Mouse (Mus musculus): ENCODE data around the gene Fbxw7.

The Fbxw7 gene

DNA sequence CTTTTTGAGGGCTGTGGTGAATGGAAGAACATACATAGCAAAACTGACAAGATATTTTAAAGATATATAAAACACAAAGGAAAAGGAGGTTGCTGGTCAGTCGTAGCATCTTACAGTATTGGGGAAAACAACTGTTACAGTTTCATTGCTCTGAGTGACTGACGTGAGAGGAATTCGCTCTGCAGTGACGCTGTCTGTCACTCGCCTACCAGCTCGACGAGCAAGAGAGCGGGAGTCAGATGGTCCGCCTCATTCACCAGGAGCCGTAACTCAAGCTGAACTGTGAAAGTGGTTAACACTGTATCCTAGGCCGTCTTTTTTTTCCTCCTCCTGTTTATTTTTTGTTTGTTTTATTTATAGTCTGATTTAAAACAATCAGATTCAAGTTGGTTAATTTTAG lies 163.6 kb downstream of the Fbxw7 start:
- in situ Hi-C loops (cut with MboI; ENCODE audit: low pct_unique_long_range_greater_than_20kb in 1 of 2, low sequenced_read_pairs in 2 of 2, unreplicated experiment in 1 of 2), result no loop called here

DNA sequence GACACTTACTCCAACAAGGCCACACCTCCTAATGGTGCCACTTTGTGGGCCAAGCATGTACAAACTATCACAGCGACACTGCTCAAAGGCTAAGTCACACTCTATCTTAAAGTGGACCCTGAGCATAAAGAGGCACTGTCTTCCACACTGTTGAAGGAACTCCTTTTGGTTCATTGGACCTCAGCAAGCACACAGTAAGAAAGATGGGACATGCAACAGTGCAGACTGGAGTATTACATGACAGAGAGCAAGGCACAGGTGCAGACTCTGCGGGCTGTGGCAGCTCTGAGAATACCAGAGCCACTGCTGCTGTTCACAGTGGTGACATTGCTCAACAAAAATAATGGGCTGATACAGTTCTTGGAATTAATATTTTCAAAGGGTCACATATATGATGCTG lies 165.1 kb downstream of the Fbxw7 start:
- in situ Hi-C loops (cut with MboI; ENCODE audit: low pct_unique_long_range_greater_than_20kb in 1 of 2, low sequenced_read_pairs in 2 of 2, unreplicated experiment in 1 of 2), result no loop called here

DNA sequence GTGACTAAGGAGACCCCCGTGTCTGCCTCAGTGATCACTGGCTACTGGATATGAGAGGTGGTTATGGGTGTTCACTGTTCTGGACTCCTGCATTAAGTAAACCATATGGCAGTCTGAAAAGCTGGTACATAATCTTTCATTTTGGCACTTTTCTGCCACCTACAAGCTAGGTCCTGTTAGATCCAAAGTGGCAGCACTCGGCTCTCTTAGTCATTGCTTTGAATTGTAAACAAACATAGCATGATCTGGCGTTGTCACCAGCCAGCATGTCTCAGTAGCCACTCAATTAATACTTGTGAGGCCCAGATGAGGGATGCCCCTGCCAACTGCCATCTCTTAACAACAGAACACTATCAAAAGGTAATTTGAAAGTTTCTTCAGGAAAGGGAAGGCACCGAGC lies 167.6 kb downstream of the Fbxw7 start:
- in situ Hi-C loops (cut with MboI; ENCODE audit: low pct_unique_long_range_greater_than_20kb in 1 of 2, low sequenced_read_pairs in 2 of 2, unreplicated experiment in 1 of 2), result no loop called here

DNA sequence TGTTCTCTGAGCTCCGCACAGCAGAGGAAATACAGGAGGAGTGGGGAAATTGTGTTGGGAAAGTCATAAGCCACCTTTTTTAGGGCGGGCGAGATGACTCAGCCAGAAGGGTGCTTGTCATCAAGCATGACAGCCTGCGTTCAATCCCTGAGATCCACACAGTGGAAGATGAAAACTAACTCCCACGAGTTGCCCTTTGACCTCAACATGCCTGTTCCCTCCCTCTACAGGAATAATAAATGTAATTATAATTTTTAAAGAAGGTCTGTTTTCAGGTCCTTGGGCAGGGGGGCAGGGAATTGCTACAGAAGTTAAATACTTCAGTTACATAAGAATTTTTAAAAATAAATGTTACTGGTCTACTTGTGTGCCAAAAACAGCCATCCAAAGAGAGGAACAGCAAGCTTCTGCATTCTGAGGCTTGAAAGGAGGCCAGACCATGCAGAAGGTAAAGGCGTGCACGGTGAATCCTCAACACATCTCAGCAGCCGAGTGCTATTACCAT lies 170.1 kb downstream of the Fbxw7 start:
- in situ Hi-C loops (cut with MboI; ENCODE audit: low pct_unique_long_range_greater_than_20kb in 1 of 2, low sequenced_read_pairs in 2 of 2, unreplicated experiment in 1 of 2), result no loop called here

GRCm38 (mm10) chr3:84988880-84989279 lies 173.8 kb downstream of the Fbxw7 start:
- in situ Hi-C loops (cut with MboI; ENCODE audit: low pct_unique_long_range_greater_than_20kb in 1 of 2, low sequenced_read_pairs in 2 of 2, unreplicated experiment in 1 of 2), result no loop called here

- in situ Hi-C loops (cut with MboI; ENCODE audit: low pct_unique_long_range_greater_than_20kb in 1 of 2, low sequenced_read_pairs in 2 of 2, unreplicated experiment in 1 of 2), result no loop called here
Measured at GRCm38 (mm10) chr3:85005257-85005656, 190.2 kb downstream of the Fbxw7 start.

- in situ Hi-C loops (cut with MboI; ENCODE audit: low pct_unique_long_range_greater_than_20kb in 1 of 2, low sequenced_read_pairs in 2 of 2, unreplicated experiment in 1 of 2), result no loop called here
Measured at GRCm38 (mm10) chr3:85012889-85013288, 197.8 kb downstream of the Fbxw7 start.

GRCm38 (mm10) chr3:85015667-85016066 lies 200.6 kb downstream of the Fbxw7 start:
- in situ Hi-C loops (cut with MboI; ENCODE audit: low pct_unique_long_range_greater_than_20kb in 1 of 2, low sequenced_read_pairs in 2 of 2, unreplicated experiment in 1 of 2), result no loop called here

GRCm38 (mm10) chr3:85020137-85020536 lies 205.1 kb downstream of the Fbxw7 start:
- in situ Hi-C loops (cut with MboI; ENCODE audit: low pct_unique_long_range_greater_than_20kb in 1 of 2, low sequenced_read_pairs in 2 of 2, unreplicated experiment in 1 of 2), result no loop called here

GRCm38 (mm10) chr3:85021816-85022215 lies 206.7 kb downstream of the Fbxw7 start:
- in situ Hi-C loops (cut with MboI; ENCODE audit: low pct_unique_long_range_greater_than_20kb in 1 of 2, low sequenced_read_pairs in 2 of 2, unreplicated experiment in 1 of 2), result no loop called here

DNA sequence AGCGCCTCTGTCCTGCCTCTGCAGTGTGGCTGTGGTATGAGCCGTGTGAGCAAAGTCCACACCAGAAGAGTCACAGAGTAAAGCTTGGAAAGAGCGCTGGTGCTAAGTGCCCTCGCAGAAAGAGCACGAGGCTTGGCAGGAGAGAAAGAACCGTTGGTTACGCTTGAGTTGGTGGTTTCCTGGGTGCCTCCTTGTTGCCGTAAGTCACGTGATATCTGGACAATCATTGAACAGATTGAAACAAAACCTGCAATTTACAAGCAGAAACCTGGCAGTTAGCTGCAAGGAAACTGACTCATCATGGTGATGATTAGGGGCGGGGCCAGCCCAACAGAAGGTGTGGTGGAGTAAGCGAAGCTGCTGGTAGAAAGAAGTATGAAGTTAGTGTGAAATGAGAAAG lies 207.7 kb downstream of the Fbxw7 start:
- in situ Hi-C loops (cut with MboI; ENCODE audit: low pct_unique_long_range_greater_than_20kb in 1 of 2, low sequenced_read_pairs in 2 of 2, unreplicated experiment in 1 of 2), result no loop called here

- in situ Hi-C loops (cut with MboI; ENCODE audit: low pct_unique_long_range_greater_than_20kb in 1 of 2, low sequenced_read_pairs in 2 of 2, unreplicated experiment in 1 of 2), result no loop called here
Measured at GRCm38 (mm10) chr3:85024237-85024636, 209.2 kb downstream of the Fbxw7 start.

DNA sequence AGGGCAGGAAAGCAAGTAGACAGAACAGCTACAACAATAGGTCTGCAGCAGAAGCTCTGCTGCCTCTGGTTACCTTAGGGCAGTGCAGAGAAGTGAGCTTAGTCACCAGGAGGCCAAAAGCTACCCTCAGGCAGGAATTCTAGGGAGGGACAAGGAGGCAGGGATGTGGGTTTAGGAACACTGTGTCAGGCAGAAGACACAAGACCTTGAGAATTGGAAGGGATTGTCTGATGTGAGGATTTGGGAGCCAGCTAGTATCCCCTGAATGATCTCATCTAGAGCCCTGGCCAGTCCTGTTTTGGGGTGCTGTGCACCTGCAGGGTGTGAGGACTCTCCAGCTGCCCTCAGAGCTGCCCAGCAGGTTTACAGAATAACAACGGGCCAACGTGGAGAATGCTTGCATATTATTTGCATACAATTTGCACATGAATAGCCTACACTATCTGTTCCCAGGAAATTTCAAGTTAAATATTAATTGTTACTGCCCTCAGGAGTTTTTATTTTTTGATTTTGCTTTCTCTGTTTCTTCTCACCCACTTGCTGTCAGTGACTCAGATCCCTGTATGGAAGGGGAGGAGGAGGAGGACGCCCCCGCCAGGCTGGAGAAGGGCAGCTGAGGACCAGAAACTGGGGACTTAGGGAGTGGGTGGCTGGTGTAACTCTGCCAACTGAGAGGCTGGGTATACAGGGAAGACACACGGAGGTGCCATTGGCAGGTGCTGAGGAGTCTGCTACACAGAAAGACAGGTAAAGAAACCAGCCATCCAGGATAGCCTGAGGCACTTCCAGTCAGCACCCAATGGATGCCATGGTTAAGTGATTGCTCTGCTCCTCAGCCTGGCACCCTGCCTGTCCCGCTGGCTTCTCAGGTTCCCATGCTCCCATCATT lies 210.0 kb downstream of the Fbxw7 start:
- in situ Hi-C loops (cut with MboI; ENCODE audit: low pct_unique_long_range_greater_than_20kb in 1 of 2, low sequenced_read_pairs in 2 of 2, unreplicated experiment in 1 of 2), result no loop called here
